Mouse (Mus musculus): ENCODE measurements around the gene 4930558K02Rik. TPM values are rescaled to one million over a fixed set of nuclear protein-coding genes. Genes with fewer than 3 reads are reported as not detected.

The 4930558K02Rik gene
- total and polyA plus RNA-seq, 2 experiments from 2014 or later: 0.25 TPM; not detected in 1

DNA sequence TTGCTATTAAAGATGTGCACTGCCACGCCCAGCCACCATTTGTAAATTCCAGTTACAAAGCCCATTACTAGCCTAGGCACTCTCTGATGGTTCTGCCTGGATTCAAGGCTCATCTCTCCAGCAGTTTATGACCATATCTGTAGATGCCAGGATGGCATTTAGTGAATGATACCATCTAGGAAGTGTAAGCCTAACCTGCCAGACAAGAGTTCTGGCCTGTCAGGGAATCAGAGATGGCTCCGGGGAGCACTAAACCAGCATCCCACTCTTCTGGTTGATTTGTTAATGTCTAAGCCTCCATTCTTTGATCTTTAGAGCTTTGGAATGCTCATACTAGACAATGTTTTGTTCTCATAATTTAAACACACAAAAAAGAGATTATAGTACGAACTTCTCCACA is 55.1 kb downstream of the 4930558K02Rik start:
- no peak for TF ChIP-seq CTCF (IDR thresholded peaks at IDR 0.05; ENCODE audit: low read depth)
- no peak overlapping the region for H3K4me2 ChIP-seq (ENCODE audit: low read depth)
- WGBS: 54% methylated on average over 3 of the region's 3 CpGs
- no peak overlapping the region for H3K9ac ChIP-seq
- ATAC-seq: no peak
- no peaks in the 10 kb centered on the region for H3K9me3 ChIP-seq (ENCODE audit: low read length)
- H3K27me3 ChIP-seq (ENCODE audit: insufficient read depth, low read length): no peaks in the 10 kb centered on the region
- H3K4me1 ChIP-seq (ENCODE audit: insufficient read depth): no peaks in the 10 kb centered on the region
- H3K27ac ChIP-seq (ENCODE audit: low read depth, low read length): no peak overlapping the region
- DNase-seq: no peak
- H3K36me3 ChIP-seq (ENCODE audit: insufficient read depth): no peaks in the 10 kb centered on the region
- H3K4me3 ChIP-seq (ENCODE audit: low read depth, low read length): no peak overlapping the region

DNA sequence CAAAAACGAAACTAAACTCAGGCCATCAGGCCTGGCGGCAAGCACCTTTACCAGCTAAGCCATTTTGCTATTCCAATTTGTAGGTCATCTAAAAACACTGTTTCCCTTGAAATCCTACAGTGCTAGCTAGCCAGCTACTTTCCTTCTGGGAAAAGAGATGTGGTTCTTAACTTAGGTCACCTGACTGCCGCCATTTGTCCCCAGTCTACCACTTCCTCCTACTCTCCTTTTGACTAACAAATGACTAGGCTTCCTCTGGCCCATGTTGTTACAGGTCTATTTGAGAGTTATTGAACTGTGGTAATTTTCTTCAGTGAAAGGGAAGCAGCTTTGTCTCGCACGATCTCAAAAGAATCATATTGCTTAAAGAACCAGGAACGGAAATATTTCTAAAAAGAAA is 57.5 kb downstream of the 4930558K02Rik start:
- DNase-seq (no peak), ATAC-seq (no peak)
- 59% methylated on average over 6 of the region's 6 CpGs for WGBS
- no peak overlapping the region for H3K4me2 ChIP-seq (ENCODE audit: low read depth)
- H3K4me3 ChIP-seq (ENCODE audit: low read depth, low read length): no peak overlapping the region
- H3K4me1 ChIP-seq (ENCODE audit: insufficient read depth): no peaks in the 10 kb centered on the region
- H3K27ac ChIP-seq (ENCODE audit: low read depth, low read length): no peak overlapping the region
- H3K9me3 ChIP-seq (ENCODE audit: low read length): no peaks in the 10 kb centered on the region
- no peak for TF ChIP-seq CTCF (IDR thresholded peaks at IDR 0.05; ENCODE audit: low read depth)
- H3K9ac ChIP-seq: no peak overlapping the region
- no peaks in the 10 kb centered on the region for H3K27me3 ChIP-seq (ENCODE audit: insufficient read depth, low read length)
- H3K36me3 ChIP-seq (ENCODE audit: insufficient read depth): no peaks in the 10 kb centered on the region

DNA sequence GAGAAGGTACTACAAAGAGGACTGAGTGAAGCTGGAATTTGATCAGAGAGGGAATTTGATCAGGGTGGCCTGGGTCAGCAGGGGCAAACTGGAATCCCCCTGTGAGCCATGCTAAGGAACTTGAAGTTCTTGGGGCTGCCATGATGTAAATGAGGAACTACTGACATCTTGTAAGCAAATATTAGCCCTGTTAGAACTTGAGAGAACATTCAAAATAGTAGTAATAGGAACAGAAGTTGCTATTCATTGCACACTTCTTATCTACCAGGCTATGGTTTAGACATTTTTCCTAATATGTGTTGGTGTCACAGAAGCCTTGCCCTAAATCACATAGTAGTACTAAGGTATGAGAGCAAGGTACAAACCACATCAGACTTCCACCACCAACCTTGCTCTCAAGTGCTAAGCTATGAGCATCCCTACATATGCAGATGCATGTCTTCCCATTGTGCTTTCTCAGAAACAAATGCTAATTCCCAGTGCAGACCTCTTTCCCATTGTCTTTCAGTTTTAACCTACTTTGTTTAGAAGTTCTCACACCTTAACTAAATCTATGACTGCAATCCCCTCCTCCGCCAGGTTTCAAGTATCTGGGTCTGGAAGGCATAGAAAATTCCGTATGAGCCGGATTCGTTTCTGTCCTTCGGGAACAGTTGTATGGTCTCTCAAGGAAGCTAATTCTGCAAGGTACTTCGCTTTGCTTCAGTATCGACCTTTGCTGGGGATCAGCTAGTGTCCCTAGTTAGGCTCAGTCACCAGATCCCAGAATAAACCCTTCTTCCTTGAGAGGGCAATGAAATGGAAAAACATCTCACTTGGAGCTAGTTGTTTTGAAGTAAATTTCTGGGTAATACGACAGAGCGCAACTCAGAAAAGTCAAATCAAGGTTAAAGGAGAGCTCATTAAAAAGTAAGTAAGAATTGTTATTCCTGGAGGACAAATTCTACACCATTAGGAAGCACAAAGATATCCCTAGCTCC is 58.7 kb downstream of the 4930558K02Rik start:
- no peaks in the 10 kb centered on the region for H3K9me3 ChIP-seq (ENCODE audit: low read length)
- ATAC-seq (no peak), DNase-seq (no peak)
- H3K4me3 ChIP-seq (ENCODE audit: low read depth, low read length): no peak overlapping the region
- H3K27me3 ChIP-seq (ENCODE audit: insufficient read depth, low read length): no peaks in the 10 kb centered on the region
- no peak overlapping the region for H3K27ac ChIP-seq (ENCODE audit: low read depth, low read length)
- H3K9ac ChIP-seq: no peak overlapping the region
- no peaks in the 10 kb centered on the region for H3K36me3 ChIP-seq (ENCODE audit: insufficient read depth)
- no peak overlapping the region for H3K4me2 ChIP-seq (ENCODE audit: low read depth)
- no peaks in the 10 kb centered on the region for H3K4me1 ChIP-seq (ENCODE audit: insufficient read depth)
- 87% methylated on average over 9 of the region's 9 CpGs for WGBS
- no peak for TF ChIP-seq CTCF (IDR thresholded peaks at IDR 0.05; ENCODE audit: low read depth)

DNA sequence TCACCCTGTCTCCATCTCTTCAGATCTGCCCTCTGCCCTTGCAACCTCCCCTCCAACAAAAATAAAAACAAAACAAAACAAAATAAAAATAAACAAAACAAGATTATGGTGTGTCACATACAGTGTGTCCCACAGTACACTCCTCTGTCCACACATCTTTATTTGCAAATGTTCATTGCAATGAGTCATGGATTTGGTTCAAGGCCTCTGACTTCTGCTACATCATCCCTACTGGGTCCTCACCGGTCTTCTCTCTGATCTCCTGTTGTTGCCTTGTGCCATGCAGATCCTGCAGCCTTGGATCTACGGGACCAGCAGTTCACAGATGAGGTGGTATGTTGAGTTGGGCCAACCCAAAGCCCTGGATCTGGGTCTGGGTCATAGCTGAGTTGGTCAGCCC is 59.8 kb downstream of the 4930558K02Rik start:
- no peak overlapping the region for H3K4me3 ChIP-seq (ENCODE audit: low read depth, low read length)
- TF ChIP-seq CTCF (IDR thresholded peaks at IDR 0.05; ENCODE audit: low read depth): no peak

DNA sequence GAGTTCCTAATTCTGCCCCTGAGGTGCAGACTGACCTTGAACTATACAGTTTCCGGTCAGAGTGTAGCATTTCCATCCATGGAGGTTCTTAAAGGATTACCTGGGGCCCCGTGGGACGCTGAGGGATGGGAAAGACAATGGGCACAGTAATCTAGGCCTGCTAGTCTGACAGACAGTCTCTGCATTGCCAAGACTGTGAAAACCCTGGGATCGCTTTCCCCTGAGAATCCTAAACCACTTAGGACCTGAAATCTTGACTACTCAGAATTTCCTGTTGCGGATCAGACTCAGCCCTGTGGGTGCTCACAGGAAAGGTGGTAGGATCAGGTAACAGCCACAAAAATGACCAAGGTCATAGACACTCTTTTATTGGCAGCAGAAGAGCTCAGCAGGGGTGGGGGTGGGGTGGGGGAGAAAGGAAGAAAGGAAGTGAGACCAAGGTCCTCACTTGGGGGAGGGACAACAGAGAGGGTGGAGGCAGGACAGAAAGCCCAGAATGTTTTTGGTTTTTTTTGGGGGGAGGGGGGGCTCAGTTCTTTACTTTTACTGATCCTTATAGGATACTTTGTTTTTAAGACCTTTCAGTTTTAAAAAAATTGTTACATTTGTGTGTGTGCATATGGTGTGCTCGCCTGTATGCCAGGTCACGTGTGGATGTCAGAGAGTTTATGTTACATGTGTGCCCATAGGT is 60.6 kb downstream of the 4930558K02Rik start:
- TF ChIP-seq CTCF (IDR thresholded peaks at IDR 0.05; ENCODE audit: low read depth): no peak
- Histone ChIP-seq H3K9ac (no peak overlapping the region), H3K27ac (ENCODE audit: low read depth, low read length) (no peak overlapping the region), H3K9me3 (ENCODE audit: low read length) (no peaks in the 10 kb centered on the region), H3K4me3 (ENCODE audit: low read depth, low read length) (no peak overlapping the region), H3K27me3 (ENCODE audit: insufficient read depth, low read length) (no peaks in the 10 kb centered on the region), H3K4me1 (ENCODE audit: insufficient read depth) (no peaks in the 10 kb centered on the region), H3K36me3 (ENCODE audit: insufficient read depth) (no peaks in the 10 kb centered on the region), H3K4me2 (ENCODE audit: low read depth) (no peak overlapping the region)
- no peak for DNase-seq
- ATAC-seq: no peak
- WGBS: 50% methylated on average over 7 of the region's 7 CpGs

More for the DNA sequence above, 59.8 kb downstream of the 4930558K02Rik start:
- 91% methylated on average over 2 of the region's 2 CpGs for WGBS
- ATAC-seq (no peak), DNase-seq (no peak)
- no peak overlapping the region for H3K9ac ChIP-seq
- no peaks in the 10 kb centered on the region for H3K36me3 ChIP-seq (ENCODE audit: insufficient read depth)
- H3K4me1 ChIP-seq (ENCODE audit: insufficient read depth): no peaks in the 10 kb centered on the region
- no peaks in the 10 kb centered on the region for H3K9me3 ChIP-seq (ENCODE audit: low read length)
- H3K27me3 ChIP-seq (ENCODE audit: insufficient read depth, low read length): no peaks in the 10 kb centered on the region
- no peak overlapping the region for H3K4me2 ChIP-seq (ENCODE audit: low read depth)
- no peak overlapping the region for H3K27ac ChIP-seq (ENCODE audit: low read depth, low read length)

DNA sequence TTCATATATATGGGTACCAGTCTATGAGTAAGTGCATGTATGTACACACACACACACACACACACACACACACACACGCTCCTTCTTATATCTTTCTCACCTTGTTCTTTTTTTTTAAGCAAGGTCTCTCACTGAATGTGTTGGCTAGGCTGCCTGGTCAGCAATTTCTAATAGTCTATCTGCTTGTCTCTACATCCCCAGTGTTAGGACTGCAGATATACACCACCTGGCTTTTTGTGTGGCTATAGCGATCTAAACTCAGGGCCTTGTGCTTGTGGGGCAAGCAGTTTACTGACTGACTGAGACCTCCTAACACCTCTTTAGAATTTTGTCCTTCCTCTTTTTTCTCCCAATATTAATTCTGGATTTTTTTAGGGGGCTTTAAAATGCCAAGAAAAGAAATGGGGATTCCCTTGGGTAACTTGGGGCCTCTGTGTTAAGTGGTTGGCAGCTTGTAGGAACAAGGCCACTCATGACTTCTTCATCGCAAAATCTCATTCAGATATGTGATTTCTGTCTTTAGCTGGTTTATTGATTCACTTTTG is 61.4 kb downstream of the 4930558K02Rik start:
- no peak for TF ChIP-seq CTCF (IDR thresholded peaks at IDR 0.05; ENCODE audit: low read depth)
- no peaks in the 10 kb centered on the region for H3K27me3 ChIP-seq (ENCODE audit: insufficient read depth, low read length)
- 93% methylated on average over 3 of the region's 3 CpGs for WGBS
- H3K9me3 ChIP-seq (ENCODE audit: low read length): no peaks in the 10 kb centered on the region
- no peak overlapping the region for H3K9ac ChIP-seq
- DNase-seq (no peak), ATAC-seq (no peak)
- H3K4me2 ChIP-seq (ENCODE audit: low read depth): no peak overlapping the region
- no peak overlapping the region for H3K4me3 ChIP-seq (ENCODE audit: low read depth, low read length)
- no peaks in the 10 kb centered on the region for H3K4me1 ChIP-seq (ENCODE audit: insufficient read depth)
- no peak overlapping the region for H3K27ac ChIP-seq (ENCODE audit: low read depth, low read length)
- H3K36me3 ChIP-seq (ENCODE audit: insufficient read depth): no peaks in the 10 kb centered on the region

DNA sequence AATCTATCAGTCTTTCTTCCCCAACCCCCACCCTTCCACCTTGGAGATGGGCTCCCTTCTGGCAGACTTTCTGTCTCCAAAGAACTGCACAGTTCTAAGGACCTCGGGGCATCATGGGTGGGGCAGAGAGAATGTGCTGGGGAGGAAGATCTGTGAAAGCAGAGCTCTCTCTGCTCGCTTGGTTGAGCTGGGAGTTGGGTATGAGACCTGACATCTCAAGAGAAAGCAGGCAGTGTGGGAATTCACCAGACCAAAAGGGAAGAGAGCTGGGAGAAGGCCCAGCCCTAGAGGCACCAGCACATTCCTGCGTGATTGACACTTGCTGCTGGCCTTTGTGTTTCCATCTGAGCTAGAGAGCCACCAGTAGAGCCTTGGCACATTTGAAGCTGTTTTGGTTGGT is 63.4 kb downstream of the 4930558K02Rik start:
- H3K4me2 ChIP-seq (ENCODE audit: low read depth): no peak overlapping the region
- WGBS: 48% methylated on average over 3 of the region's 3 CpGs
- no peak overlapping the region for H3K27ac ChIP-seq (ENCODE audit: low read depth, low read length)
- no peak for ATAC-seq
- no peak overlapping the region for H3K9ac ChIP-seq
- DNase-seq: no peak
- H3K4me1 ChIP-seq (ENCODE audit: insufficient read depth): no peaks in the 10 kb centered on the region
- H3K9me3 ChIP-seq (ENCODE audit: low read length): no peaks in the 10 kb centered on the region
- no peak for TF ChIP-seq CTCF (IDR thresholded peaks at IDR 0.05; ENCODE audit: low read depth)
- H3K4me3 ChIP-seq (ENCODE audit: low read depth, low read length): no peak overlapping the region
- H3K36me3 ChIP-seq (ENCODE audit: insufficient read depth): no peaks in the 10 kb centered on the region
- H3K27me3 ChIP-seq (ENCODE audit: insufficient read depth, low read length): no peaks in the 10 kb centered on the region

Data from forebrain, postnatal 0 days (tissue).